Mouse (Mus musculus) liver, embryonic 14.5 days (tissue): ENCODE results near the gene Zfp689. TPM values are rescaled to one million over a fixed set of nuclear protein-coding genes. Genes with fewer than 3 reads are reported as not detected.
A peak's percentile ranks its signal among the peaks of the same experiment; 100 is the strongest.
"Not testable (repeated sequence)": the region's sequence is repeated elsewhere in the genome, so short reads cannot be mapped to it uniquely, and the experiment has no call there.

ENCODE experiments used
- ATAC-seq: fragments of 200-750 bp; cut with Nextera tagmentation; 2 replicates; pipeline ENCODE4 v1.8.0; 2017; ENCODE audit warnings: moderate number of reproducible peaks, mild to moderate bottlenecking, moderate library complexity; ENCODE audit not compliant: insufficient read depth
- DNase-seq, 3 experiments: peaks; one replicate each; pipeline ENCODE4 v3.0.0-alpha.2; 2012 to 2013; ENCODE audit warnings: low read depth in 3 of 3, low spot score in 3 of 3
- H3K27ac ChIP-seq: fragments of 300-500 bp; sonication (generic); 2 replicates; pipeline ENCODE4 v1.5.1; 2014; ENCODE audit warnings: moderate library complexity, mild to moderate bottlenecking, control low read depth, inconsistent platforms
- H3K27me3 ChIP-seq: fragments of 300-500 bp; sonication (generic); 2 replicates; pipeline ENCODE4 v1.6.1; 2014; ENCODE audit warnings: mild to moderate bottlenecking, low read length, moderate library complexity; ENCODE audit not compliant: control insufficient read depth, insufficient read depth
- H3K36me3 ChIP-seq: fragments of 300-500 bp; sonication (generic); replicated peaks from 2 replicates; pipeline ENCODE4 v1.6.1; 2014; ENCODE audit warnings: low read depth; ENCODE audit not compliant: control insufficient read depth, insufficient read depth
- H3K4me1 ChIP-seq, 2 experiments: fragments of 200-500 bp in 1 of 2; fragments of 300-500 bp in 1 of 2; sonication (generic) in 1 of 2; replicated peaks; 2 replicates each; pipeline ENCODE4 v1.6.1; 2012 to 2014; ENCODE audit warnings: antibody characterized with exemption in 1 of 2, inconsistent platforms in 1 of 2, low read length in 1 of 2; ENCODE audit not compliant: control insufficient read depth in 2 of 2, insufficient read depth in 2 of 2
- H3K4me2 ChIP-seq: fragments of 300-500 bp; sonication (generic); 2 replicates; pipeline ENCODE4 v1.6.1; 2014; ENCODE audit warnings: low read depth, mild to moderate bottlenecking, control low read depth, moderate library complexity
- H3K4me3 ChIP-seq, 2 experiments: fragments of 200-500 bp in 1 of 2; fragments of 300-500 bp in 1 of 2; sonication (generic) in 1 of 2; 2 replicates each; pipeline ENCODE4 v1.5.1; 2012 to 2014; ENCODE audit warnings: low read depth in 2 of 2, low read length in 2 of 2, mild to moderate bottlenecking in 2 of 2, control low read depth in 1 of 2, inconsistent platforms in 1 of 2, moderate library complexity in 1 of 2; ENCODE audit not compliant: insufficient read depth in 1 of 2
- H3K9ac ChIP-seq: fragments of 300-500 bp; sonication (generic); replicated peaks from 2 replicates; pipeline ENCODE4 v1.6.1; 2014; ENCODE audit warnings: mild to moderate bottlenecking, control low read depth, moderate library complexity
- H3K9me3 ChIP-seq: fragments of 300-500 bp; sonication (generic); 2 replicates; pipeline ENCODE4 v1.6.1; 2016; ENCODE audit warnings: low read length, mixed read lengths; ENCODE audit not compliant: control insufficient read depth
- CTCF ChIP-seq: IDR thresholded peaks from 2 replicates; pipeline ENCODE4 v1.5.1; 2016; ENCODE audit warnings: antibody characterized with exemption, low read depth, control low read depth
- EP300 ChIP-seq: IDR thresholded peaks from 2 replicates; pipeline ENCODE4 v1.6.1; 2016; ENCODE audit warnings: antibody characterized with exemption, low read depth
- WGBS: fragments of 180-500 bp; shearing (Covaris S2); extraction: QIAGEN DNeasy Blood & Tissue Kit; methylation state at CpG from one replicate; pipeline ENCODE4 v1.1.7; 2014; ENCODE audit not compliant: insufficient replicate concordance; 5-methylcytosine and 5-hydroxymethylcytosine counted together
- polyA plus RNA-seq, 2 experiments: library from polyadenylated mRNA; depleted of rRNA in 1 of 2; stranded (reverse) in 1 of 2; unstranded in 1 of 2; fragments of >200 nt; fragmentation: Nextera tagmentation in 1 of 2; extraction: Ambion mirVana in 1 of 2; gene quantifications; 2 replicates each; pipeline versions ENCODE4 v1.2.1 to v1.2.3; 2012 to 2014

Gene Zfp689
- polyA plus RNA-seq, 2 experiments, result 1.3 to 1.8 TPM

DNA sequence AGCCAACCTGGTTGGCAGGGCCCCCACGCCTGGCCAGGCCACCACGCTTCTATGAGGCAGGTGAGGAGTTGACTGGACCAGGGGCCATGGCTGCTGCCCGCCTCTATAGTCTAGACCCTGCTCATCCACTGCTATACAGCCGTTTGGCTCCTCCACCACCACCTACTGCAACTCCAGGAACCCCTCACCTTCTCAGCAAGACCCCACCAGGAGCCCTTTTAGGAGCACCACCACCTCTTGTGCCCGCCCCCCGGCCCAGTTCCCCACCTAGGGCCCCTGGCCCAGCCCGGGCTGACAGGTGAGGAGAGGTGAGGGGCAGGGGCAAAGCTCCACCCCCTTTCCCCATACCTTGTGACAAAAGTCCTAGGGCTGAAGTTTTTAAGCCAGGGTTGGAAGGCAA lies 41.0 kb upstream of the Zfp689 start:
- H3K27me3 ChIP-seq, result no peaks in the 10 kb centered on the region
- no peaks in the 10 kb centered on the region for H3K9me3 ChIP-seq
- H3K4me3 ChIP-seq, result no peak overlapping the region
- H3K4me2 ChIP-seq, result no peak overlapping the region
- H3K9ac ChIP-seq, result no peak overlapping the region
- no peak for DNase-seq
- WGBS, result 90% methylated on average over 7 of the region's 7 CpGs
- no peak overlapping the region for H3K27ac ChIP-seq
- H3K4me1 ChIP-seq, result no peaks in the 10 kb centered on the region
- ATAC-seq, result no peak
- TF ChIP-seq CTCF, result no peak
- TF ChIP-seq EP300, result no peak
- H3K36me3 ChIP-seq, result peaks cover 36% of the 10 kb centered on the region

DNA sequence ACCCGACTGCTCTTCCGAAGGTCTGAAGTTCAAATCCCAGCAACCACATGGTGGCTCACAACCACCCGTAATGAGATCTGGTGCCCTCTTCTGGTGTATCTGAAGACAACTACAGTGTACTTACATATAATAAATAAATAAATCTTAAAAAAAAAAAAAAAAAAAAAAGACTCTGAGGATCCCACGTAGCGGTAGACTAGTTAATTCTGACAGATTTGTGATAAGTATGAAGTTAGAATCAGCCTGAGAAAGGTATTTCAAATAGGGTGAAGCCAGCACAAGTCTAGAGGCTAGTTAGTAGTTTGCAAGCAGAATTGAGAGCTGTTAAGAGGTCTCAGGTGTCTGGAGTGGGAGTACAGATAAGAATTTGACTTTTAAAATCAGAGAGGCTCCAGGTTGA lies 39.4 kb upstream of the Zfp689 start:
- H3K4me2 ChIP-seq, H3K9ac ChIP-seq, DNase-seq, H3K27me3 ChIP-seq, H3K9me3 ChIP-seq, H3K4me1 ChIP-seq, ATAC-seq, H3K4me3 ChIP-seq, H3K27ac ChIP-seq: not testable (repeated sequence)
- peaks cover 40% of the 10 kb centered on the region for H3K36me3 ChIP-seq
- WGBS, result 77% methylated on average over 4 of the region's 5 CpGs

DNA sequence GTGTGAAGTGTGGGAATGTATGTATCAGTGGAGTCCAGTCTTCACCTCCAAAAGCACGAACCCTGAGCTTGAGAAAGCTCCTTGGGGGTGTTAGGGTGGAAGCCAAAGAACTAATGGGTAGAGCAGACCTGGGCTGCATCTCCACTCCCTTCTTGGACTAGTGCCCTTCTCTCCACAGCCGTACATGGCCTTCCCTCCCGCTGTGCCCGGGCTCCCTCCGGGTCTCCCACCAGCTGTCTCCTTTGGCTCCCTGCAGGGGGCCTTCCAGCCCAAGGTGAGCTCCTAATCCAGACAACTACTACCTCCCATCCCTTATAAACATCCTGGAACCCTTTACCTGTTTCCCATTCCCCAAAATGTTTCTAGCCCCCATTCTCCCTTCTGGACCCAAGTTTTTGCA lies 36.5 kb upstream of the Zfp689 start:
- ATAC-seq, result no peak
- H3K4me1 ChIP-seq, result peaks cover 6 to 8% of the 10 kb centered on the region in 2 experiments
- H3K27me3 ChIP-seq, result no peaks in the 10 kb centered on the region
- WGBS, result 91% methylated on average over 5 of the region's 5 CpGs
- TF ChIP-seq CTCF (no peak), EP300 (no peak)
- H3K27ac ChIP-seq, result no peak overlapping the region
- no peak overlapping the region for H3K4me2 ChIP-seq
- H3K9ac ChIP-seq, result no peak overlapping the region
- H3K36me3 ChIP-seq, result peaks cover 48% of the 10 kb centered on the region
- no peaks in the 10 kb centered on the region for H3K9me3 ChIP-seq
- no peak overlapping the region for H3K4me3 ChIP-seq
- DNase-seq, result no peak

DNA sequence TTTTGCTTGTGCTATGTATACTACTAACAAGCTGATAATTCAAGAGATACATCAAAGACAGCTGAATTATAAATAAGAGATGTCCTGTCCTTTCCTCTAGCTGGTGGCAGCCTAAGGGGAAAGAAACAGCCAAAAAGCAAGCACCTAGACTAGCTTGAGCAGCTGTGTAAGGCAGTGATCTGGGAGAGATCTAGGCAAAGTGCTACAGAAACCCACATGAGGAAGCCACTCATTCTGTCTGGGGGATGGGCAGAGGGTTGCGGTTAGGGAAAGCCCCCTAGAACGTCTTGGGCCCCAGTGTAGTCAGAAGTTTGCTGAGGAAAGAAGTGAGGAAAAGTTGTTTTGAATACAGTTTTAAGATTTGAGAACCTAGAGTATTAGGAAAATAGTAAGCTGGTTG lies 31.4 kb upstream of the Zfp689 start:
- peaks cover 23 to 25% of the 10 kb centered on the region in 2 experiments for H3K4me1 ChIP-seq
- DNase-seq (peak in 1 of 3 experiments; percentile 41), ATAC-seq (no peak)

DNA sequence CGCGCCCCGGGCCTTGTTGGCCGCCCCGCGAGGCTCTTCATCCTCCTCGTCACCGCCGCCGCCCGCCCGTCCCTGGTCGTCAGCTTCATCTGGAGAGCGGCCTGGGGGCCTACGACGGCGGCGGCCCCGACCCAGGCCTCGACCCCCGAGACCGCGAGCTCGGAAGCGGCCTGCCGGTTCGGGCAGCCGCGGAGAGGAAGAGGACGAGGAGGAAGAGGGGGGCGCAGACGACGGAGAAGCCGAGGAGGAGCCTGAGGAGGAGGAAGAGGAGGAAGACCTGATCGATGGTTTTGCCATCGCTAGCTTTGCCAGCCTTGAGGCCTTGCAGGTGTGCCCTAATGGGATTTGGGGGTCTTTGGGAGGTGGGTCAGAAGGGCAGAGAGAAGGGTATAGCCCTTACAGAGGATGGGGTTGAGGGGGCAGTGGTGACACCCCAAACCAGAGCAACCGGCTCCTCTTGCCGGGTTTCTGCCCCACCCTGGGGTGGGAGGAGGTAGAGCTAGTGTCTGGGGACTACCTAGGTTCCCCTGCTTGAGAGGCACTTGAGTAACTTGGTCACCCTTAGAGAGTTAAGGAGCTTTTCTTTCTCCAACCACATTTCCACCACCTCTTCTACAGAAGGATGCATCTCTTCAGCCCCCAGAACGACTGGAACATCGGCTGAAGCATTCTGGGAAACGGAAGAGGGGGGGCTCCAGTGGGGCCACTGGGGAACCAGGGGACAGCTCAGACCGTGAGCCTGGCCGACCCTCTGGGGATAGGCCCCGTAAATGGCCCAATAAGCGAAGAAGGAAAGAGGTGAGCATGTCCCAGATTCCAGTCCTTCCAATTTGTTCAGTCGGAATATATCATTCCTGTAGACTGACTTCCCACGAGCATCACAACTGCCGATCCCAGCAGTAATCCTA lies 30.6 kb upstream of the Zfp689 start:
- WGBS, result 3% methylated on average over 48 of the region's 48 CpGs
- H3K27ac ChIP-seq, result peak overlapping the region; percentile 94
- H3K4me1 ChIP-seq, result peaks cover 23 to 25% of the 10 kb centered on the region in 2 experiments
- DNase-seq (no peak), ATAC-seq (no peak)
- H3K4me2 ChIP-seq, result peak overlapping the region; percentile 91
- peak overlapping the region; percentile 99 for H3K9ac ChIP-seq
- H3K9me3 ChIP-seq, result no peaks in the 10 kb centered on the region
- peak overlapping the region; percentile 97 to 100 for H3K4me3 ChIP-seq
- H3K36me3 ChIP-seq, result peaks cover 41% of the 10 kb centered on the region
- H3K27me3 ChIP-seq, result no peaks in the 10 kb centered on the region
- TF ChIP-seq CTCF (no peak), EP300 (no peak)

More for the DNA sequence above, 31.4 kb upstream of the Zfp689 start:
- H3K27ac ChIP-seq, result peak overlapping the region; percentile 46
- peaks cover 39% of the 10 kb centered on the region for H3K36me3 ChIP-seq
- 24% methylated on average over 2 of the region's 2 CpGs for WGBS
- peak overlapping the region; percentile 91 for H3K4me2 ChIP-seq
- peak overlapping the region; percentile 97 to 100 for H3K4me3 ChIP-seq
- peak overlapping the region; percentile 99 for H3K9ac ChIP-seq
- no peaks in the 10 kb centered on the region for H3K9me3 ChIP-seq
- TF ChIP-seq CTCF (no peak), EP300 (no peak)
- H3K27me3 ChIP-seq, result no peaks in the 10 kb centered on the region
